Mouse (Mus musculus): Measurements from ENCODE around the gene Matn4. TPM values are rescaled to one million over a fixed set of nuclear protein-coding genes. Genes with fewer than 3 reads are reported as not detected.

Matn4 gene
- polyA plus RNA-seq, 1 experiment from 2014 or later: 58.2 TPM

Small RNA genes within 50 kb of the gene (microRNA-seq; reads per million reads assigned to microRNA genes)
- gene Mir7678 (ENCODE audit: borderline number of aligned reads): not detected

Other genes starting within 250 kb of the Matn4 start
- gene Kcns1, start 234.0 kb downstream of the Matn4 start, polyA plus RNA-seq (2015; fragmentation: Nextera tagmentation; extraction: Ambion mirVana): 0.49 and 0.96 TPM in 2 replicates
- gene Wfdc5, start 222.4 kb downstream of the Matn4 start, polyA plus RNA-seq (2015; fragmentation: Nextera tagmentation; extraction: Ambion mirVana): 6.1 and 6.6 TPM in 2 replicates
- 0.22 TPM in 1 of 2 replicates, not detected in the other for gene Wfdc12, start 214.6 kb downstream of the Matn4 start, polyA plus RNA-seq (2015; fragmentation: Nextera tagmentation; extraction: Ambion mirVana)
- not detected in 2 replicates for gene Wfdc15a, start 205.0 kb downstream of the Matn4 start, polyA plus RNA-seq (2015; fragmentation: Nextera tagmentation; extraction: Ambion mirVana)
- gene Wfdc15b, start 183.5 kb downstream of the Matn4 start, polyA plus RNA-seq (2015; fragmentation: Nextera tagmentation; extraction: Ambion mirVana): not detected in 2 replicates
- gene Svs2, start 166.7 kb downstream of the Matn4 start, polyA plus RNA-seq (2015; fragmentation: Nextera tagmentation; extraction: Ambion mirVana): not detected in 2 replicates
- not detected in 2 replicates for gene Svs3b, start 148.5 kb downstream of the Matn4 start, polyA plus RNA-seq (2015; fragmentation: Nextera tagmentation; extraction: Ambion mirVana)
- not detected in 2 replicates for gene Svs4, start 126.7 kb downstream of the Matn4 start, polyA plus RNA-seq (2015; fragmentation: Nextera tagmentation; extraction: Ambion mirVana)
- gene Svs3a, start 115.9 kb downstream of the Matn4 start, polyA plus RNA-seq (2015; fragmentation: Nextera tagmentation; extraction: Ambion mirVana): not detected in 2 replicates
- gene Svs6, start 88.4 kb downstream of the Matn4 start, polyA plus RNA-seq (2015; fragmentation: Nextera tagmentation; extraction: Ambion mirVana): not detected in 2 replicates
- not detected in 2 replicates for gene Svs5, start 72.4 kb downstream of the Matn4 start, polyA plus RNA-seq (2015; fragmentation: Nextera tagmentation; extraction: Ambion mirVana)
- 9.9 and 14.5 TPM in 2 replicates for gene Slpi, start 16.1 kb downstream of the Matn4 start, polyA plus RNA-seq (2015; fragmentation: Nextera tagmentation; extraction: Ambion mirVana)
- gene Rbpjl, start 2.0 kb downstream of the Matn4 start, polyA plus RNA-seq (2015; fragmentation: Nextera tagmentation; extraction: Ambion mirVana): 0.50 and 0.98 TPM in 2 replicates
- gene Sdc4, start 38.7 kb upstream of the Matn4 start, polyA plus RNA-seq (2015; fragmentation: Nextera tagmentation; extraction: Ambion mirVana): 113 and 114 TPM in 2 replicates
- gene Sys1, start 51.8 kb upstream of the Matn4 start, polyA plus RNA-seq (2015; fragmentation: Nextera tagmentation; extraction: Ambion mirVana): 66.3 and 67.8 TPM in 2 replicates
- 12.2 and 12.5 TPM in 2 replicates for gene Gm20458, start 55.8 kb upstream of the Matn4 start, polyA plus RNA-seq (2015; fragmentation: Nextera tagmentation; extraction: Ambion mirVana)
- not detected in 2 replicates for gene Trp53tg5, start 68.6 kb upstream of the Matn4 start, polyA plus RNA-seq (2015; fragmentation: Nextera tagmentation; extraction: Ambion mirVana)
- gene Dbndd2, start 80.9 kb upstream of the Matn4 start, polyA plus RNA-seq (2015; fragmentation: Nextera tagmentation; extraction: Ambion mirVana): 8.4 and 10.3 TPM in 2 replicates
- 63.0 and 70.5 TPM in 2 replicates for gene Pigt, start 92.4 kb upstream of the Matn4 start, polyA plus RNA-seq (2015; fragmentation: Nextera tagmentation; extraction: Ambion mirVana)
- 47.5 and 73.4 TPM in 2 replicates for gene Wfdc2, start 157.3 kb upstream of the Matn4 start, polyA plus RNA-seq (2015; fragmentation: Nextera tagmentation; extraction: Ambion mirVana)
- not detected in 2 replicates for gene Spint3, start 168.3 kb upstream of the Matn4 start, polyA plus RNA-seq (2015; fragmentation: Nextera tagmentation; extraction: Ambion mirVana)
- gene Wfdc6a, start 180.3 kb upstream of the Matn4 start, polyA plus RNA-seq (2015; fragmentation: Nextera tagmentation; extraction: Ambion mirVana): 0.22 and 0.27 TPM in 2 replicates
- gene Eppin, start 188.4 kb upstream of the Matn4 start, polyA plus RNA-seq (2015; fragmentation: Nextera tagmentation; extraction: Ambion mirVana): not detected in 2 replicates
- not detected in 2 replicates for gene Wfdc6b, start 208.4 kb upstream of the Matn4 start, polyA plus RNA-seq (2015; fragmentation: Nextera tagmentation; extraction: Ambion mirVana)
- gene Wfdc8, start 208.5 kb upstream of the Matn4 start, polyA plus RNA-seq (2015; fragmentation: Nextera tagmentation; extraction: Ambion mirVana): not detected in 2 replicates
- gene Wfdc16, start 233.6 kb upstream of the Matn4 start, polyA plus RNA-seq (2015; fragmentation: Nextera tagmentation; extraction: Ambion mirVana): not detected in 2 replicates

All from embryonic facial prominence, embryonic 15.5 days (tissue).